In the genomic region with DNA sequence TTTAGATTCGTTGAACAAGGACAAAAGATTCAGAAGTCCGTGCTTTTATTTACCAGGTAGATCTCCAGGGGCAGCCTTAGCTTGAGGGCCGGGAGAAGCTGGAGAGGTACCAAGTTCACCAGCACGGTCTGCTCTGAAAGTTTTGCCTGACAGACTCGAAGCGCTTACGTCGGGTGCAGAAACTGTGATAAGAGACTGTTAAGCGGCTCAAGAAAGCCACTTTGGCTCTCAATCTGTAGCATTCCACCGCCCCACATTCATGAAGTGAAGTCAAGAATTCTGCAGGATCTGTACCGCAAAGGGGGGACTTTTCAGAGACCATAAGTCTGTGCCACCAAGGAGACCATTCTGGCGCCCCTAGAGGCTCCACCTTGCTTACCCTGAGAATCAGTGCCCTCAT, we compare ENCODE assay signal across 23 mouse cellular contexts.
DNase-seq lines count a peak whose midpoint lies in the region; ATAC-seq and TF ChIP-seq lines count a peak whose summit lies in the region.
"Had no signal": no experiment of that assay in that cellular context is flagged by ENCODE, and none has a peak within 500 bp of the region (broad histone marks: within the 10 kb centered on the region; RNA-seq: fewer than 3 reads in every experiment).

No protein-coding gene starts in this region.

- no peaks in the 10 kb centered on the region for H3K4me1 ChIP-seq in heart, embryonic 10.5 days
- no peaks in the 10 kb centered on the region for H3K4me1 ChIP-seq in lung, embryonic 14.5 days (ENCODE audit: insufficient read depth)
- no peaks in the 10 kb centered on the region for H3K4me1 ChIP-seq in stomach, postnatal 0 days (replicated peaks; ENCODE audit: control insufficient read depth, insufficient read depth)
- H3K4me1 ChIP-seq: embryonic facial prominence, embryonic 15.5 days; hindbrain, embryonic 13.5 days had no signal

- ATAC-seq in lung, embryonic 14.5 days (ENCODE audit: insufficient read depth) = no peak
- ATAC-seq in stomach, postnatal 0 days (ENCODE audit: low FRiP score, low TSS enrichment) = no peak
- ATAC-seq: forebrain, embryonic 16.5 days had no signal

- WGBS in heart, embryonic 10.5 days = 77% methylated on average over 12 of the region's 12 CpGs
- WGBS in lung, embryonic 14.5 days = 77% methylated on average over 12 of the region's 12 CpGs
- 88% methylated on average over 12 of the region's 12 CpGs for WGBS in stomach, postnatal 0 days

- no peak for TF ChIP-seq EP300 in stomach, postnatal 0 days (optimal IDR thresholded peaks at IDR 0.05)

- 0 out of 2 replicates have a peak, but pooled peaks have one; percentile 11 for TF ChIP-seq CTCF in lung, embryonic 14.5 days (IDR thresholded peaks at IDR 0.05; ENCODE audit: low read depth)
- TF ChIP-seq CTCF in stomach, postnatal 0 days (IDR thresholded peaks at IDR 0.05; ENCODE audit: low read depth) = no peak

- no peak overlapping the region for H3K4me2 ChIP-seq in lung, embryonic 14.5 days
- H3K4me2 ChIP-seq in stomach, postnatal 0 days (replicated peaks; ENCODE audit: low read depth) = no peak overlapping the region
- H3K4me2 ChIP-seq: embryonic facial prominence, embryonic 15.5 days; heart, embryonic 11.5 days; heart, embryonic 15.5 days; hindbrain, embryonic 13.5 days had no signal

- no peaks in the 10 kb centered on the region for H3K36me3 ChIP-seq in heart, embryonic 10.5 days
- H3K36me3 ChIP-seq in lung, embryonic 14.5 days (ENCODE audit: insufficient read depth) = no peaks in the 10 kb centered on the region
- H3K36me3 ChIP-seq in stomach, postnatal 0 days (ENCODE audit: control insufficient read depth, insufficient read depth, low read length) = no peaks in the 10 kb centered on the region
- H3K36me3 ChIP-seq: embryonic facial prominence, embryonic 15.5 days; forebrain, embryonic 10.5 days; heart, embryonic 15.5 days; hindbrain, embryonic 13.5 days had no signal

- H3K27ac ChIP-seq in heart, embryonic 10.5 days = no peak overlapping the region
- no peak overlapping the region for H3K27ac ChIP-seq in lung, embryonic 14.5 days (ENCODE audit: low read depth)
- no peak overlapping the region for H3K27ac ChIP-seq in stomach, postnatal 0 days (replicated peaks)
- H3K27ac ChIP-seq: embryonic facial prominence, embryonic 15.5 days; forebrain, embryonic 10.5 days; gastrocnemius, adult 2 months; heart, embryonic 15.5 days; hindbrain, embryonic 13.5 days had no signal

- peak; percentile 50 for DNase-seq in heart, embryonic 10.5 days (ENCODE audit: low spot score)
- DNase-seq in heart, adult 11 months = no peak
- no peak for DNase-seq in lung, embryonic 14.5 days
- peak; percentile 47 for DNase-seq in lung, postnatal 10 days
- DNase-seq in lung, postnatal 4 days = peak; percentile 40 to 70
- DNase-seq in frontal cortex, postnatal 14 days (ENCODE audit: low spot score in 2 of 2) = no peak
- DNase-seq in stomach, postnatal 0 days (ENCODE audit: low spot score) = no peak
- DNase-seq: adrenal gland, postnatal 10 days; cerebellum, adult 11 months; cerebellum, adult 8-10 months; cerebellum, postnatal 14 days; embryo, embryonic 11 days; gastrocnemius, adult 2 months; gastrocnemius, postnatal 25 days; heart, adult 18-20 months; heart, postnatal 14 days had no signal

- no peak overlapping the region for H3K4me3 ChIP-seq in heart, embryonic 10.5 days
- no peak overlapping the region for H3K4me3 ChIP-seq in lung, embryonic 14.5 days (ENCODE audit: low read depth, low read length)
- no peak overlapping the region for H3K4me3 ChIP-seq in stomach, postnatal 0 days (ENCODE audit: low read depth, low read length)
- H3K4me3 ChIP-seq: embryonic facial prominence, embryonic 15.5 days; erythroblast, embryonic 14.5 days; forebrain, embryonic 10.5 days; gastrocnemius, adult 2 months; heart, embryonic 15.5 days; hindbrain, embryonic 13.5 days had no signal

- H3K9ac ChIP-seq in lung, embryonic 14.5 days = no peak overlapping the region
- H3K9ac ChIP-seq in stomach, postnatal 0 days (ENCODE audit: low read length) = no peak overlapping the region
- H3K9ac ChIP-seq: embryonic facial prominence, embryonic 15.5 days; heart, embryonic 15.5 days; hindbrain, embryonic 13.5 days had no signal

- peaks cover 9% of the 10 kb centered on the region for H3K27me3 ChIP-seq in heart, embryonic 10.5 days (ENCODE audit: insufficient read depth, poor library complexity, severe bottlenecking)
- no peaks in the 10 kb centered on the region for H3K27me3 ChIP-seq in lung, embryonic 14.5 days (ENCODE audit: insufficient read depth, low read length)
- no peaks in the 10 kb centered on the region for H3K27me3 ChIP-seq in stomach, postnatal 0 days (ENCODE audit: control insufficient read depth, insufficient read depth, low read length)
- H3K27me3 ChIP-seq: embryonic facial prominence, embryonic 15.5 days; heart, embryonic 15.5 days; hindbrain, embryonic 13.5 days had no signal

- H3K9me3 ChIP-seq in heart, embryonic 10.5 days = no peaks in the 10 kb centered on the region
- H3K9me3 ChIP-seq in lung, embryonic 14.5 days (ENCODE audit: low read depth, low read length) = no peaks in the 10 kb centered on the region
- no peaks in the 10 kb centered on the region for H3K9me3 ChIP-seq in stomach, postnatal 0 days (ENCODE audit: control insufficient read depth, low read length)
- H3K9me3 ChIP-seq: embryonic facial prominence, embryonic 15.5 days; forebrain, embryonic 10.5 days; heart, embryonic 15.5 days; hindbrain, embryonic 13.5 days had no signal

Comparison
In these comparisons a context has a peak if more than half of its experiments do, and no peak if none do; other contexts are left out.
1. DNase-seq: peak in heart, embryonic 10.5 days (single experiment), lung, postnatal 10 days (single experiment) and lung, postnatal 4 days (2 of 2); none in heart, adult 11 months (single experiment), lung, embryonic 14.5 days (single experiment), frontal cortex, postnatal 14 days (0 of 2) and stomach, postnatal 0 days (single experiment).